Mouse (Mus musculus) kidney, embryonic 14.5 days (tissue): ENCODE data around the gene Ncor2. TPM values are rescaled to one million over a fixed set of nuclear protein-coding genes. Genes with fewer than 3 reads are reported as not detected.
A peak's percentile ranks its signal among the peaks of the same experiment; 100 is the strongest.

Experiments
- ATAC-seq: fragments of 200-750 bp; cut with Nextera tagmentation; 2 replicates; pipeline ENCODE4 v1.8.0; 2017; ENCODE audit warnings: moderate number of reproducible peaks, mild to moderate bottlenecking, moderate TSS enrichment, moderate library complexity; ENCODE audit not compliant: low FRiP score, low TSS enrichment
- H3K27ac ChIP-seq: fragments of 300-500 bp; sonication (generic); 2 replicates; pipeline ENCODE4 v1.5.1; 2014; ENCODE audit warnings: low read depth, mild to moderate bottlenecking, low read length, moderate library complexity, mixed read lengths
- H3K27me3 ChIP-seq: fragments of 300-500 bp; sonication (generic); 2 replicates; pipeline ENCODE4 v1.6.1; 2014; ENCODE audit warnings: mild to moderate bottlenecking, low read length; ENCODE audit not compliant: control insufficient read depth, insufficient read depth
- H3K36me3 ChIP-seq: fragments of 300-500 bp; sonication (generic); 2 replicates; pipeline ENCODE4 v1.6.1; 2014; ENCODE audit warnings: low read length, mixed read lengths; ENCODE audit not compliant: control insufficient read depth, insufficient read depth
- H3K4me1 ChIP-seq: fragments of 300-500 bp; sonication (generic); 2 replicates; pipeline ENCODE4 v1.6.1; 2014; ENCODE audit warnings: low read length, mixed read lengths; ENCODE audit not compliant: control insufficient read depth, insufficient read depth
- H3K4me2 ChIP-seq: fragments of 300-500 bp; sonication (generic); replicated peaks from 2 replicates; pipeline ENCODE4 v1.6.1; 2014; ENCODE audit warnings: low read depth, mild to moderate bottlenecking, low read length
- H3K4me3 ChIP-seq: fragments of 300-500 bp; sonication (generic); 2 replicates; pipeline ENCODE4 v1.5.1; 2014; ENCODE audit warnings: mild to moderate bottlenecking, low read length
- H3K9ac ChIP-seq: fragments of 300-500 bp; sonication (generic); 2 replicates; pipeline ENCODE4 v1.6.1; 2014; ENCODE audit warnings: low read depth, mild to moderate bottlenecking, low read length, moderate library complexity
- H3K9me3 ChIP-seq: fragments of 300-500 bp; sonication (generic); 2 replicates; pipeline ENCODE4 v1.6.1; 2016; ENCODE audit warnings: low read length; ENCODE audit not compliant: control insufficient read depth
- WGBS: fragments of 180-500 bp; shearing (Covaris S2); extraction: QIAGEN DNeasy Blood & Tissue Kit; methylation state at CpG from one replicate; pipeline ENCODE4 v1.1.7; 2014; 5-methylcytosine and 5-hydroxymethylcytosine counted together
- polyA plus RNA-seq: library from polyadenylated mRNA; unstranded; fragments of >200 nt; fragmentation: Nextera tagmentation; extraction: Ambion mirVana; gene quantifications from 2 replicates; pipeline ENCODE4 v1.2.1, GENCODE M21; 2014

Ncor2 gene
- polyA plus RNA-seq, 1 experiment from 2014 or later: 34.6 TPM

- no peak overlapping the region for H3K4me3 ChIP-seq
- peak overlapping the region; percentile 8; the same call in 1 of the 2 replicates for H3K4me2 ChIP-seq
Measured at GRCm38 (mm10) chr5:125069916-125070315, 109.1 kb downstream of the Ncor2 start.

GRCm38 (mm10) chr5:125069426-125069825 lies 109.6 kb downstream of the Ncor2 start:
- Histone ChIP-seq H3K9ac (no peak overlapping the region), H3K9me3 (no peaks in the 10 kb centered on the region), H3K36me3 (peaks cover 44% of the 10 kb centered on the region), H3K4me1 (peaks cover 64% of the 10 kb centered on the region), H3K27ac (peak overlapping the region; percentile 78; the same call in 1 of the 2 replicates), H3K27me3 (no peaks in the 10 kb centered on the region), H3K4me2 (peak overlapping the region; percentile 8; the same call in 1 of the 2 replicates), H3K4me3 (no peak overlapping the region)
- WGBS: 35% methylated on average over 5 of the region's 5 CpGs
- ATAC-seq: 0 out of 2 replicates have a peak, but pooled peaks have one; percentile 9

More at GRCm38 (mm10) chr5:125069916-125070315, 109.1 kb downstream of the Ncor2 start:
- 38% methylated on average over 5 of the region's 5 CpGs for WGBS
- Histone ChIP-seq H3K9ac (no peak overlapping the region), H3K27me3 (no peaks in the 10 kb centered on the region), H3K36me3 (peaks cover 42% of the 10 kb centered on the region), H3K27ac (peak overlapping the region; percentile 78), H3K9me3 (no peaks in the 10 kb centered on the region), H3K4me1 (peaks cover 64% of the 10 kb centered on the region)
- ATAC-seq: no peak

- Histone ChIP-seq H3K9me3 (no peaks in the 10 kb centered on the region), H3K27ac (peak overlapping the region; percentile 78), H3K9ac (no peak overlapping the region), H3K4me3 (no peak overlapping the region), H3K36me3 (peaks cover 45% of the 10 kb centered on the region), H3K4me2 (peak overlapping the region; percentile 4; the same call in 1 of the 2 replicates), H3K27me3 (no peaks in the 10 kb centered on the region), H3K4me1 (peaks cover 65% of the 10 kb centered on the region)
- 13% methylated on average over 16 of the region's 16 CpGs for WGBS
- ATAC-seq: peak; percentile 79
Measured at GRCm38 (mm10) chr5:125068371-125068951, 110.6 kb downstream of the Ncor2 start.

GRCm38 (mm10) chr5:125067673-125068072 lies 111.3 kb downstream of the Ncor2 start:
- WGBS: 42% methylated on average over 14 of the region's 14 CpGs
- Histone ChIP-seq H3K27me3 (no peaks in the 10 kb centered on the region), H3K4me2 (no peak overlapping the region), H3K4me3 (no peak overlapping the region), H3K27ac (peak overlapping the region; percentile 78), H3K9me3 (no peaks in the 10 kb centered on the region), H3K4me1 (peaks cover 70% of the 10 kb centered on the region), H3K9ac (0 out of 2 replicates have a peak overlapping the region, but pooled peaks have one; percentile 7), H3K36me3 (peaks cover 41% of the 10 kb centered on the region)
- ATAC-seq: no peak

DNA sequence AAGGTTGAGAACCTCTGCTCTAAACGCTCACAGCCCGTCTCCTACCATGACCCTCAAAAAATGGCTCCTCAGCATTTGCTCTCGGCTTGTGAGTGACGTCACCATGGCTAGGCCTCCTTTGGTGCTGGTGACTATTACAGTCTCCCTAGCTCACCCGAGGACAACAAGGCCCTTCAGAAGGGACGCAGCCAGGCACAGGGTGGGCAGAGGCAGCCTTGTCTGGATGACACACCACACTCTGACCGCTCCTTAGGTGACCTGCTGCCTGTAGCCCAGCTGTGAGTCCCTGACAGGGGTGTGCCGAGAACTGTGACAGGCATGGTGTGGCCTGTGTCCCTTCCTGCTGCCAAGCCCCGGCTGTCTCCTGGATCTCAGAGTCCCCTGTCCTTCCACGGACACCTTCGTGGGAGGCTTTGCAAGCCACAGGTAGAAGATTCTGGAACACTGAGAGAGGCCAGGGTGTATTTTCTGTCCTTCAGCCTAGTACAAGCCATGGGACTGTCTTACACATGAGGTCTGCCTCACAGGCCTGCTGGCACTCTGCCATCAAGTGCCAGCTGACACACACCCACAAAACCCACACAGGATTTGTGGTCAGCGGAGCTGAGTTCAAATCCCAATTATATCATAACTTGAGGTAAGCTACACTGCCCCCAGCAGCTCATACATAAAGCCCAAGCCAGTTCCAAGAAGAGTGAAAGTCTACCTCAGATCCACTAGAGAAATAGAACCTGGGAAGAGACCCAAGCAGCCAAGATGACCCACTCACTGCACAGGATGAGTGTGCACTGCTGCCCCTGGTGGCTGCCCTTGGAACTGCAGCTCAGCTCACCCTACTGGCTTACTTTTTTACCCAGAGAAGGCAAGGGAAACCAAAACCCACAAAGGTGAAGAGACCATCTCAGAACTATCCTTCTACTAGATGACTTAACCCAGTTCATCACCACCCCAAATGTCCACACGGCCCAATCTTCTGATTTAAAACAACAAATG lies 112.2 kb downstream of the Ncor2 start:
- H3K9me3 ChIP-seq: no peaks in the 10 kb centered on the region
- peaks cover 37% of the 10 kb centered on the region for H3K36me3 ChIP-seq
- ATAC-seq: no peak
- peaks cover 63% of the 10 kb centered on the region for H3K4me1 ChIP-seq
- no peaks in the 10 kb centered on the region for H3K27me3 ChIP-seq
- no peak overlapping the region for H3K9ac ChIP-seq
- no peak overlapping the region for H3K4me3 ChIP-seq
- no peak overlapping the region for H3K4me2 ChIP-seq
- no peak overlapping the region for H3K27ac ChIP-seq
- WGBS: 86% methylated on average over 13 of the region's 13 CpGs

- Histone ChIP-seq H3K36me3 (peaks cover 45% of the 10 kb centered on the region), H3K4me1 (peaks cover 60% of the 10 kb centered on the region), H3K9me3 (no peaks in the 10 kb centered on the region), H3K9ac (no peak overlapping the region), H3K27me3 (no peaks in the 10 kb centered on the region), H3K27ac (peak overlapping the region; percentile 19; the same call in 1 of the 2 replicates), H3K4me3 (no peak overlapping the region), H3K4me2 (no peak overlapping the region)
- ATAC-seq: no peak; the same call in 1 of the 2 replicates
- 16% methylated on average over 17 of the region's 17 CpGs for WGBS
Measured at GRCm38 (mm10) chr5:125063015-125063414, 116.0 kb downstream of the Ncor2 start.

DNA sequence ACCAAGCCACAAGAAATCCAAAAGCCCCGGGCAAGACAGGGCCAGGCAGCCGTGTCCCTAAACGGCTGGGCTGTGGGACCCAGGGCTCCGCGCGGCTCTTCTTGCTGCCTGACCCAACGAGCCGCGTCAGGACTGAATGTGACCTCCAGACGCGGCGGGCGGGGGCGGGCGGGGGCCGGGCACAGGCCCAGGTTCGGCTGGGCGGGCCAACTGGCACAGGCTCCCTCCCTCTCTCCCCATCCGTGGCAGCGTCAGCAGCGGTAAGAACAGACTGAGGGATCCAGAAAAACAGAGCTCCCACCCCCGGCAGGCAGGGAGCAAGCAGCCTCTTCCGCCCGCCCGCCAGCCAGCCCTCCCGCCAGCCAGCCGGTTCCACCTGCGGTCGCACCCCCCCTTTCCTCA lies 120.8 kb downstream of the Ncor2 start:
- Histone ChIP-seq H3K4me2 (peak overlapping the region; percentile 54), H3K4me1 (peaks cover 74% of the 10 kb centered on the region), H3K4me3 (peak overlapping the region; percentile 30), H3K9ac (peak overlapping the region; percentile 49), H3K9me3 (no peaks in the 10 kb centered on the region), H3K36me3 (peaks cover 31% of the 10 kb centered on the region), H3K27ac (peak overlapping the region; percentile 83), H3K27me3 (no peaks in the 10 kb centered on the region)
- WGBS: 1% methylated on average over 23 of the region's 29 CpGs
- ATAC-seq: peak; percentile 18

DNA sequence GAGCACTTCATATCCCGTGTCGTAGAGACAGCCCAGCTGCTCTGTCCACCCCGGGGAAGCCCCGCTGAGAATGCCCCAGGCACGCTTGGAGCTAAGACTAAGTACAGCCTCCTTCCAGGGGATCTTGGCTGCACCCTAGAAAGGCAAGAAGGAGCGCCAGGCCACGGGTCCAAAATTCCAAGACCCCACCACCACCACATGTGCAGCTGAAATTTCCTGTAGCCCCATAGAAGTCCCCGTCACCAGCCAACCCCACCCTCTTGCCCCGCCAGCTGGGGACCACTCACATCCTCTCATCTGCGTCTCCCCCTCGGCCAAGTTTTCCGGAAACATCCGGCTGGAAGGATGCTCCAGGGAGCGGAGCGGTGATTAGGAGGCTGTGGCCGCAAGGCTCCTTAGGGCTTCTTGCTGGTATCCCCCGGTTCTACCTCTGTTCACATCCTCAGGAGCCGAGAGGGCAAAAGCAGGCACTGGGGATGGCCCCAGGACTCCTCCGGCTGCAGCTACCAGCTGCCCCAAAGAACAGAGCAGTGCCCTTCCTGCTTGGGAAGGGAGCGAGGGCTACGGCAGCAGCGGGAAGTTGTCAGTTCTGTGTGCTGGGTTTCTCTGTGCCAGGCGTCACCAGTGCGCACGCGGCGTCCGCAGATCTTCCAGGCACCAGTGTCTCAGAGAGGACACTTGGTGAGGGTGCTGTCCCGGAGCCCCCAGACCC lies 121.3 kb downstream of the Ncor2 start:
- Histone ChIP-seq H3K27me3 (no peaks in the 10 kb centered on the region), H3K27ac (peak overlapping the region; percentile 83), H3K4me3 (peak overlapping the region; percentile 30), H3K4me1 (peaks cover 71% of the 10 kb centered on the region), H3K9me3 (no peaks in the 10 kb centered on the region), H3K36me3 (peaks cover 34% of the 10 kb centered on the region), H3K9ac (peak overlapping the region; percentile 49), H3K4me2 (peak overlapping the region; percentile 54)
- ATAC-seq: 0 out of 2 replicates have a peak, but pooled peaks have one; percentile 10
- 3% methylated on average over 29 of the region's 29 CpGs for WGBS
